In genomic region chr4:44013391-44014070, GRCm38 (mm10) we compare ENCODE assay signal across 8 mouse cellular contexts. TPM values are rescaled to one million over a fixed set of nuclear protein-coding genes. Genes with fewer than 3 reads are reported as not detected.
DNase-seq lines count a peak whose midpoint lies in the region; ATAC-seq and TF ChIP-seq lines count a peak whose summit lies in the region.

No protein-coding gene starts in this region.

- intact Hi-C loops in gastrocnemius, adult 2 months (cut with DNase I) = no loop called here

- peak overlapping the region; percentile 77 for H3K4me3 ChIP-seq in gastrocnemius, adult 2 months
- peak overlapping the region; percentile 90 for H3K4me3 ChIP-seq in C2C12 (ENCODE audit: insufficient read depth, poor library complexity, severe bottlenecking)
- peak overlapping the region; percentile 82 for H3K4me3 ChIP-seq in forebrain, embryonic 11.5 days (ENCODE audit: low read depth, low read length)
- H3K4me3 ChIP-seq in liver, embryonic 11.5 days (ENCODE audit: low read depth, low read length) = peak overlapping the region; percentile 94

- no peak for TF ChIP-seq CTCF in gastrocnemius, adult 2 months (IDR thresholded peaks at IDR 0.05)
- TF ChIP-seq CTCF in C2C12 (IDR thresholded peaks at IDR 0.05; ENCODE audit: control insufficient read depth, insufficient read depth, insufficient read length) = no peak

- H3ac ChIP-seq in C2C12 (ENCODE audit: control insufficient read depth, insufficient read length, low read depth) = peak overlapping the region; percentile 68

- peak overlapping the region; percentile 92 for H3K4me2 ChIP-seq in forebrain, embryonic 11.5 days (ENCODE audit: low read depth, low read length, severe bottlenecking)
- H3K4me2 ChIP-seq in liver, embryonic 11.5 days = peak overlapping the region; percentile 65

- peak overlapping the region; percentile 92 for H3K27ac ChIP-seq in gastrocnemius, adult 2 months
- no peak overlapping the region for H3K27ac ChIP-seq in forebrain, embryonic 11.5 days (ENCODE audit: low read depth, low read length)
- no peak overlapping the region; the same call in 1 of the 2 replicates for H3K27ac ChIP-seq in liver, embryonic 11.5 days (ENCODE audit: low read depth, low read length)

- no peaks in the 10 kb centered on the region for H3K9me3 ChIP-seq in forebrain, embryonic 11.5 days (ENCODE audit: control insufficient read depth, low read length)
- no peaks in the 10 kb centered on the region for H3K9me3 ChIP-seq in liver, embryonic 11.5 days (ENCODE audit: control insufficient read depth, low read length)

- 27% methylated on average over 11 of the region's 11 CpGs for WGBS in forebrain, embryonic 11.5 days
- 19% methylated on average over 11 of the region's 11 CpGs for WGBS in liver, embryonic 11.5 days

- H3K9ac ChIP-seq in forebrain, embryonic 11.5 days (ENCODE audit: low read length) = peak overlapping the region; percentile 87
- peak overlapping the region; percentile 95 for H3K9ac ChIP-seq in liver, embryonic 11.5 days (ENCODE audit: low read depth, low read length)

- H3K27me3 ChIP-seq in C2C12 (ENCODE audit: control insufficient read depth, insufficient read depth, insufficient read length) = no peaks in the 10 kb centered on the region
- H3K27me3 ChIP-seq in forebrain, embryonic 11.5 days (ENCODE audit: control insufficient read depth, insufficient read depth, low read length) = no peaks in the 10 kb centered on the region
- H3K27me3 ChIP-seq in liver, embryonic 11.5 days (replicated peaks; ENCODE audit: control insufficient read depth, insufficient read depth, low read length) = no peaks in the 10 kb centered on the region

- peaks cover 60% of the 10 kb centered on the region for H3K79me3 ChIP-seq in C2C12 (ENCODE audit: low read depth)

- no peak for DNase-seq in gastrocnemius, adult 2 months
- DNase-seq in gastrocnemius, postnatal 4 days (ENCODE audit: low spot score in 2 of 2) = no peak
- DNase-seq in forebrain, embryonic 11.5 days (ENCODE audit: low spot score) = no peak
- DNase-seq in liver, embryonic 11.5 days (ENCODE audit: low spot score) = no peak
- DNase-seq in cerebellum, adult 9-11 months = no peak
- DNase-seq in right cerebral cortex, adult 18-20 months = no peak

- H3K79me2 ChIP-seq in C2C12 (ENCODE audit: control insufficient read depth, insufficient read depth) = peaks cover 69% of the 10 kb centered on the region

- peaks cover 9% of the 10 kb centered on the region; the same call in 1 of the 2 replicates for H3K4me1 ChIP-seq in forebrain, embryonic 11.5 days (replicated peaks; ENCODE audit: control insufficient read depth, insufficient read depth, low read length)
- peaks cover 14% of the 10 kb centered on the region for H3K4me1 ChIP-seq in liver, embryonic 11.5 days (replicated peaks; ENCODE audit: control insufficient read depth, insufficient read depth, low read length)

- H3K36me3 ChIP-seq in C2C12 (ENCODE audit: control insufficient read depth, insufficient read depth) = peaks cover 25% of the 10 kb centered on the region
- no peaks in the 10 kb centered on the region for H3K36me3 ChIP-seq in forebrain, embryonic 11.5 days (ENCODE audit: control insufficient read depth, insufficient read depth, low read length)
- H3K36me3 ChIP-seq in liver, embryonic 11.5 days (ENCODE audit: control insufficient read depth, insufficient read depth, low read length) = peaks cover 2% of the 10 kb centered on the region; the same call in 1 of the 2 replicates

- ATAC-seq in forebrain, embryonic 11.5 days (replicated peaks; ENCODE audit: low FRiP score) = no peak
- ATAC-seq in liver, embryonic 11.5 days (replicated peaks; ENCODE audit: low FRiP score) = no peak
- ATAC-seq in erythroid progenitor cell, adult 5-6 weeks (replicated peaks; ENCODE audit: low FRiP score, poor library complexity, severe bottlenecking) = no peak

TF ChIP-seq in C2C12, 6 proteins besides CTCF, POLR2A, EP300 and RAD21:
- no peak for TF ChIP-seq FOSL1 (IDR thresholded peaks at IDR 0.05; ENCODE audit: insufficient read depth, low read length, poor library complexity, severe bottlenecking)
- no peak for TF ChIP-seq USF1 (IDR thresholded peaks at IDR 0.05; ENCODE audit: low read depth)
- no peak for TF ChIP-seq CEBPB (IDR thresholded peaks at IDR 0.05; ENCODE audit: low read depth)
- no peak for TF ChIP-seq MYOG (IDR thresholded peaks at IDR 0.05; ENCODE audit: control insufficient read depth, extremely low read depth, insufficient read length)
- no peak for TF ChIP-seq MAX (IDR thresholded peaks at IDR 0.05)
- no peak for TF ChIP-seq MYOD1 (IDR thresholded peaks at IDR 0.05; ENCODE audit: control insufficient read depth, insufficient read length, low read depth)

RNA-seq across cellular contexts. Expression of gene Clta, which starts 9.3 kb away (rescaled TPM):
- total RNA-seq in gastrocnemius, adult 2 months (2021) = 10 to 100 TPM; 44.5 to 61.3 TPM
- 100 to 1,000 TPM; 158 to 176 TPM for total RNA-seq in gastrocnemius, postnatal 4 days (2021)
- polyA plus RNA-seq in C2C12 (2012; fragmentation: generic; extraction: Trizol) = 470 TPM
- polyA plus RNA-seq in forebrain, embryonic 11.5 days (2014; fragmentation: Nextera tagmentation; extraction: Ambion mirVana) = 211 and 223 TPM in 2 replicates
- 215 and 216 TPM in 2 replicates for polyA plus RNA-seq in liver, embryonic 11.5 days (2014; fragmentation: Nextera tagmentation; extraction: Ambion mirVana)
- total RNA-seq in erythroid progenitor cell, adult 5-6 weeks (2015; ENCODE audit: low replicate concordance) = 151 and 166 TPM in 2 replicates
- total RNA-seq in erythroid progenitor cell, adult 5-6 weeks (2017; ENCODE audit: low replicate concordance) = 108 and 147 TPM in 2 replicates

RNA-seq across cellular contexts. Expression of gene Ccin, which starts 30.2 kb away (rescaled TPM):
- total RNA-seq in gastrocnemius, adult 2 months (2021) = not detected
- under 1 TPM; 0.26 to 0.32 TPM for total RNA-seq in gastrocnemius, postnatal 4 days (2021)
- 0.04 TPM for polyA plus RNA-seq in C2C12 (2012; fragmentation: generic; extraction: Trizol)
- polyA plus RNA-seq in forebrain, embryonic 11.5 days (2014; fragmentation: Nextera tagmentation; extraction: Ambion mirVana) = not detected in 2 replicates
- polyA plus RNA-seq in liver, embryonic 11.5 days (2014; fragmentation: Nextera tagmentation; extraction: Ambion mirVana) = not detected in 2 replicates
- not detected in 2 replicates for total RNA-seq in erythroid progenitor cell, adult 5-6 weeks (2015; ENCODE audit: low replicate concordance)
- total RNA-seq in erythroid progenitor cell, adult 5-6 weeks (2017; ENCODE audit: low replicate concordance) = not detected in 2 replicates

RNA-seq across cellular contexts. Expression of gene Glipr2, which starts 56.3 kb away (rescaled TPM):
- 1 to 10 TPM; 1.8 to 4.0 TPM for total RNA-seq in gastrocnemius, adult 2 months (2021)
- 10 to 100 TPM; 44.4 to 44.5 TPM for total RNA-seq in gastrocnemius, postnatal 4 days (2021)
- 101 TPM for polyA plus RNA-seq in C2C12 (2012; fragmentation: generic; extraction: Trizol)
- polyA plus RNA-seq in forebrain, embryonic 11.5 days (2014; fragmentation: Nextera tagmentation; extraction: Ambion mirVana) = 75.5 and 79.1 TPM in 2 replicates
- polyA plus RNA-seq in liver, embryonic 11.5 days (2014; fragmentation: Nextera tagmentation; extraction: Ambion mirVana) = 71.4 and 81.6 TPM in 2 replicates
- 9.6 and 20.2 TPM in 2 replicates for total RNA-seq in erythroid progenitor cell, adult 5-6 weeks (2015; ENCODE audit: low replicate concordance)
- 10.7 and 16.8 TPM in 2 replicates for total RNA-seq in erythroid progenitor cell, adult 5-6 weeks (2017; ENCODE audit: low replicate concordance)
